Mouse (Mus musculus) cerebellum, postnatal 4 days (tissue): ENCODE data around the gene Pycr2.

Experiments used
- DNase-seq, 2 experiments: peaks; one replicate each; pipeline ENCODE4 v3.0.0; 2022; ENCODE audit warnings: low spot score in 2 of 2, mixed read lengths in 1 of 2

Pycr2 gene

GRCm38 (mm10) chr1:180940776-180941460 lies 36.8 kb downstream of the Pycr2 start:
- no peak for DNase-seq

- DNase-seq: no peak
These were observed 37.6 kb downstream of the Pycr2 start for GRCm38 (mm10) chr1:180941726-180942125.

- peak in 1 of 2 experiments; percentile 29 for DNase-seq
These were observed 38.3 kb downstream of the Pycr2 start, which contains the start of gene Tmem63a for GRCm38 (mm10) chr1:180942166-180943031. Gene Tmem63a, plus strand, starts transcription at chr1:180942344.

GRCm38 (mm10) chr1:180943032-180943644 lies 39.0 kb downstream of the Pycr2 start:
- DNase-seq: no peak

- no peak for DNase-seq
These were observed 39.8 kb downstream of the Pycr2 start for GRCm38 (mm10) chr1:180943896-180944295.

GRCm38 (mm10) chr1:180944553-180944952 lies 40.5 kb downstream of the Pycr2 start:
- DNase-seq: no peak

- DNase-seq: no peak
These were observed 41.2 kb downstream of the Pycr2 start for GRCm38 (mm10) chr1:180945001-180945980.

GRCm38 (mm10) chr1:180946448-180946847 lies 42.4 kb downstream of the Pycr2 start:
- no peak for DNase-seq

GRCm38 (mm10) chr1:180952085-180952746 lies 48.1 kb downstream of the Pycr2 start:
- DNase-seq: no peak

- DNase-seq: no peak
These were observed 48.7 kb downstream of the Pycr2 start for GRCm38 (mm10) chr1:180952808-180953207.

- DNase-seq: no peak
These were observed 52.3 kb downstream of the Pycr2 start for GRCm38 (mm10) chr1:180956401-180956800.

GRCm38 (mm10) chr1:180956973-180957381 lies 52.9 kb downstream of the Pycr2 start:
- no peak for DNase-seq
